Mouse (Mus musculus) R1 (cell line): ENCODE results near the gene Elavl3.

Experiments
- DNase-seq: peaks from one replicate; pipeline ENCODE4 v3.0.0-alpha.2; 2018; ENCODE audit warnings: low read depth, low spot score

Gene Elavl3

DNA sequence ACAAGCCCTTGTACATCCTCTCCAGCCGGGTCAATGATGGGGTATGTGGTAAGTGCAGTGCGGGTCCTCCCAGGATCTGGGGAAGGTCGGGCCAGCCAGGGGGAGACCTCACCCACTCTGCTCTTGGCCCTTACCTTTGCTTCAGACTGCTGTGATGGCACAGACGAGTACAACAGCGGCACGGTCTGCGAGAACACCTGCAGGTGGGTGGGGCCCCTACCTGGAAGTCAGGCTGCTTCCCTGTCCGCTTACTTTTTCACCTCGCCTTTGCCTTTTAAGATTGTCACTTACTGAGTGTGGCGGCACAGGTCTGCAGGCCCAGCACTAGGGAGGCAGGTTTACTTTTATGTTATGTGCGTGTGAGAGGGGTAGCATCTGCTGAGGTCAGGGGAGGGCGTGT is 47.3 kb downstream of the Elavl3 start:
- no peak for DNase-seq

DNA sequence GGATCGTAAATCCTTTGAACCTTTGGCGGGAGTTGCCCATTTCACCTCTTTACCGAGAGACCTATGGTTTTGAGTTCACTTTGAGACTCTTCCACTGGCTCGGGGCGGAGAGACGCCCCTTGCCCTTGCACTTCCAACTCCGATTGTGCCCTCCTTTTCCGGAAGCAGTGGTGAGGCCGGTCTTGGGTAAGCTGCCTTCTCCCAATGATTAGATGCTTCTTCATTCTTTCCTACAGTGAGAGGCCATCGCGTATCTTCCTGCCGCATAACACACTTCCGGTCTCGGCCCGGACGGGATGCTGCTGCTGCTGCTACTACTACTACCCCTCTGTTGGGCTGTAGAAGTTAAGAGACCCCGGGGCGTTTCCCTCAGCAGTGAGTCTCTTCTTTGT is 48.7 kb downstream of the Elavl3 start:
- DNase-seq = no peak

DNA sequence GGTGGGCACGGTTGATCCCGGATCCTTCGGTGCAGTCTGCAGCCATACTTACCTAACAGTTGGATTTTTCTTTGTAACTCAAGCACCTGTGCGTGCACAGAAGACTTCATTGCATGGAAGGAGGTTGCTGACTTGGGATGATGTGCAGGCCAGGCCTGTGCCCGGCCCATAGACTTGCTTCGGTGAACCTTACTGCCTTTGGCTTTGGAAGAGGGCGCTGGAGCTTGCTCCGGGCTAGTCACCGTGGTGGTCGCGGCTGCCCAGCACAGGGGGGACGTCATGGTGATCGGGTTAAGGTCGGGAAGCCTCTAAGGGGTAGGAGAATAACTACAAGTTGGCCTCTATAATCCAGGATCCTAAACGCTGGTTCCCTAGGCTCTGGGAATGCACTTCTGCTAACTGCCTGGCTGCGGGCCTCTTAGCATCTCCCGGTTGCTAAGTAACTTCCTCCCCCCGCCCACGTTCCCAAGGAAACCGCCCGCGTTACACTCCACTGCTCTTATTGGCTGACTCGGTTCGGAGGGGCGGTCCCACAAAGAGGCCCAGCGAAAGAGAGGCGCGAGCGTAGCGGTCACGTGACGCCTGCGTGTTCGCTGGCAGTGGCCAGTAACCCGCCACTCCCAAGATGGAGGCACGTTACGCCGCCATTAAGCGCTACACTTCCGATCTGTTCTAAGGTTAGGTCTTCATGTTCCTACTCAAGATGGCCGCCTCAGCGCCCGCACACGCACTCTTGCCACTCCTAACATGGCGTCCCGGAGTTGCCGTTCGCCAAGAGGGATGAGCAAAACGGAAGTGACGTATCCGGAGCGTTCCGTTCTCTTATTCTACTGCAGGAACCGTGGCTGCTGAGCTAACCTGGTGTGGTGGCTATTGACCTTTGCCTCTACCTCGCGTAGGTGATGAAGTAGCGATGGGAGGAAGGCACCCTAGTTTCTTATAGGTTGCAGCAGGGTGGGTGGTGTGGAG is 49.3 kb downstream of the Elavl3 start, which contains the start of the genes Ccdc151 and Prkcsh:
TSS of gene Ccdc151 (minus strand) at position 441 of the 969 bp plus-strand sequence.
TSS of gene Prkcsh (plus strand) at position 613 of the 969 bp plus-strand sequence.
- peak; percentile 100 for DNase-seq

DNA sequence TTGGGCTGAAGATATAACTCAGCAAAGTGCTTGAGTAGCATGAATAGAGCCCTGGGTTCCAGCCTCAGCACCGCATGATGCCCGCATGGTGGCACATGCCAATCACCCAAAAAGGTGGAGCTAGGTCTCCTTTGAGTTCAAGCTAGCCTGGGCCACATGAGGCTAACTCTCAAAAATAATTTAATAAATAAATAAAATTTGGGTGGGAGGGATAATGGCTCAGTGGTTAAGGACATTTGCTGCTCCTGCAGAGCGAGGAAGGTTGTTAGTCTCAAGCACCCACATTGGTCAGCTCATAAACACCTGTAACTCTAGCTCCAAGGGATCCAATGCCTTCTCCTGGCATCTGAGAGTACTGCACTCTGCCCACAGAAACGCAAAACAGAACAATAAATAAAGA is 50.2 kb downstream of the Elavl3 start:
- peak; percentile 34 for DNase-seq

DNA sequence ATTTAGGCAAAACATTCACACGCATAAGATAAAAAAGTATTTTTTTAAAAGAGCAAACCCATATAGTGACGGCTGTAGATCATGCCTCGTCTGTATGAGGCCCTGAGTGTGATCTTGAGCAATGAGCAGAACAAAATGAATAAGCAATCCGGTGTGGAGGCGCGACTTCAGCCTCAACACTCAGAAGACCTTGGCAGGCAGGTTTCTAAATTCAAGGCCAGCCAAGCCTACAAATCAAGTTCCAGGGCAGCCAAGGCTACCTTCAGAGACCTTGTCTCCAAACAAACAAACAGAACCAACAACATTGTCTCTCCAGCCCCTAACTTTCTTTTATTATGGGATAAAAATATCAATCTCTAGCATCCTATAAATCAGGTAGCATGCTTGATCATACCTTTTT is 51.5 kb downstream of the Elavl3 start:
- DNase-seq = no peak

DNA sequence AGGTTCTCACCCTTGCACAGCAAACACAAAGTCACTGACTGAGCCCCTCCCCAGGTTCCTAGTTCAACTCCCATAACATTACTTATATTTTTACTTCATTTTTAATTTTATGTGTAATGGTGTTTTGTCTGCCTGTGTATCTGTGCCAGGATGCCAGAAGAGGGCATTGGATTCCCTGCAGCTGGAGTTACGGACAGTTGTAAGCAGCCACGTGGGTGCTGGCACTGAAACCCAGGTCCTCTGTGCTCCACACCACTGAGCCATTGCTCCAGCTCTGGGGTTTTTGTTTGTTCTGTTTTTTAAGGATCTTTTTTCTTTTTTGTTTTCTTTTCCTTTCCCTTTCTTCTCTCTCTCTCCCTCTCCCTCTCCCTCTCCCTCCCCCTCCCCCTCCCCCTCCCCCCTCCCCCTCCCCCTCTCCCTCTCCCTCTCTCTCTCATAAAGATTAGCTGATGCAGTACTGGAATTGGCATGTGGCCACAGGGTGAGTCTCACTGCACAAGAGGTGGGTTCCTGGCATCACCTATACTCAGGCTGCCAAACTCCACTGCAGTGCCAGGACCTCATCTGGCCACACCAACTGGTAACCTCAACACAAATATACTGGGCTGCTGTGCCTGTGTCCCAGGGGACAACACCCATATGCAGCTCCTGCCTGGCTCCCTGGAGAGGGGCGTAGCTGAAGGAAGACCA is 55.5 kb downstream of the Elavl3 start:
- no peak for DNase-seq

DNA sequence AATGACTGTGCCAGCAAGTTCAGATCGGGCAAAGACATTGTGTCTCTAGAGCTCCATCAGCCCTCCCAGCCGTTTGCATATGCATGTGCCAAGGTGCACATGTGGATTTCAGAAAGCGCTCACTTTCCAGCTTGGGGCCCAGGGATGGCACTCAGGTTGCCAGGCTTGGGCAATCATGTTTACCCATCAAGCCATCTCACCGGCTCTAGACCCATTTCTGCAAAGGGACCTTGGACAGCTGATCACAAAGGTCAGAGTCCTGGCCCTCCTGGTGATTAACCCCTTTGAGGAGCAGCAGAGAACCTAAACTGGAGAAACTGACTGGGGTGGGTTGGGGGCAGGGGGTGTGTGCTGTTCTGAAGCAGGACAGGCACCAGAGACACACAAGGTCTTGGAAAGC is 59.6 kb downstream of the Elavl3 start:
- DNase-seq = no peak

DNA sequence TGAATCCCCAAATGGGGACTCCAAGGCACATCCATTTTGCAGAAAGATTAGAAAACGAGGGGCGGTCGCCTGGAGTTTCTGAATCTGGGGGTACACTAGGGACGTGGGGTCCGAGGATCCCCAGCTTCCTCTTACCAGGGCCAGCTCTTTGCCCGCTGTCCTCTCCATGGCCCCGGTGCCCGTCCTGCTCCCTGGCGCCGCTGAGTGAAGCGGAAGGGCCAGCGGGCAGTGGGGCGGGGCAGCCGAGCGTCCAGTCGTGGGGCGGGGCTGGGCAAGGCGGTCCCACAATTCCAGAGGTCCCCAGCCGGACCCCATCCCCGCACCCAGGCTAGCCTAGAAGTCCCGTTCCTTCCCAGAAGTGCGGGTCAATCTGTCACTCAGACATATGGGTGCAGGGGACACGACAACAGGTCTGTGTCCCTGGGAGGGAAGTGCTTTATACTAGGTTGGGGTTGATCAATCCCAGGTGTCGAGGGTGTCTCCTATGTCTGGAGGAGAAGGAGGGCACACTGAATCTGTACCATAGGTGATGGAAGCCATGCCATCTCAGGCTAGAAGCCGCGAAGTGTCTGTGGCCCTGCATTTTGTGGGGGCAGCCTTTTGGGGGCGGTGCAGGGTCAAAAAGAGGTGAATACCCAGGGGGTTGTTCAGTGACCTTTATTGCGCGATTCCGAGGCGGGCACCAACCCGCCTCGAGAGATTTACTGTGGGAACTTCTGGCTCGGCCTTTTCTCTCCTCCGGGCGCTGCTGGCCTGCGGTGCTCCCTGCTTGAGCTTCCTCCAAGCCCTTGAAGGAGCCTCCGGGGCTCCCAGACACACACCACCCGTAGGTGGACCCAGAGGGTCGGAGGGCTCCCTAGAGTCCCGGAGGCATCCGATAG is 62.4 kb downstream of the Elavl3 start, which contains the start of gene Rgl3:
TSS of gene Rgl3 (minus strand) at position 217 of the 881 bp plus-strand sequence.
- DNase-seq = no peak

DNA sequence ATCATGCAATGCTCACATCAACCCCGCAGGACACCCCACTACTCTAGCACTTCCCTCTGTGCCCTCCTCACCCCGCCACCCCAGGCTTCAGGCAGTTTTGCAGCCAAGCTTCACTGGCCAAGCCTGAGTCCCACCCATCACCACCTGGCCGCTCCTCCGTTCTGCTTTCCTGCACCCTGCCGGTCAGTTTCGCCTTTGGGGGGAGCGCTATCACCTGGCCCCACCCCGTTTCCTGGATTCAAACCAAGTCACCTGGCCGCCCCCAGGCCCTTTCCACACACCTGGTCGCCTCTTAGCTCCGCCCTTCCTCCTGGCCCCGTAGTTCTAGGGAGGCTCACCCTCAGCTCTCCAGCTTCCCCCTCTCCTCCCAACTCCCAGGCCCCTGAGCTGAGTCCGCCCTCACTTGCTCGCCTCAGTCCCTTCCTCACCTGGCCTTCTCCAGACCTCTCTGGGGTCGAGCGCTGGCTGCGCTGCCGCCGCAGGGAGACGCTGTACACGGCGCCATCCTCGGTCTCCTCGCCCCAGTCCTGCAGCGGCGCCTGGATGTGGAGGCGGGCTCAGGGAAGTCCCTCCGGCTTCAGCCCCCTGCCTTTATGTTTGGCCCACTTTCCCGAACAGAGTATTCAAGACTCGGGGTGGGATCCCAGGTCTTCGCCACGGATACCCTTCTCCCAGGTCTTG is 63.3 kb downstream of the Elavl3 start:
- DNase-seq = peak; percentile 24

DNA sequence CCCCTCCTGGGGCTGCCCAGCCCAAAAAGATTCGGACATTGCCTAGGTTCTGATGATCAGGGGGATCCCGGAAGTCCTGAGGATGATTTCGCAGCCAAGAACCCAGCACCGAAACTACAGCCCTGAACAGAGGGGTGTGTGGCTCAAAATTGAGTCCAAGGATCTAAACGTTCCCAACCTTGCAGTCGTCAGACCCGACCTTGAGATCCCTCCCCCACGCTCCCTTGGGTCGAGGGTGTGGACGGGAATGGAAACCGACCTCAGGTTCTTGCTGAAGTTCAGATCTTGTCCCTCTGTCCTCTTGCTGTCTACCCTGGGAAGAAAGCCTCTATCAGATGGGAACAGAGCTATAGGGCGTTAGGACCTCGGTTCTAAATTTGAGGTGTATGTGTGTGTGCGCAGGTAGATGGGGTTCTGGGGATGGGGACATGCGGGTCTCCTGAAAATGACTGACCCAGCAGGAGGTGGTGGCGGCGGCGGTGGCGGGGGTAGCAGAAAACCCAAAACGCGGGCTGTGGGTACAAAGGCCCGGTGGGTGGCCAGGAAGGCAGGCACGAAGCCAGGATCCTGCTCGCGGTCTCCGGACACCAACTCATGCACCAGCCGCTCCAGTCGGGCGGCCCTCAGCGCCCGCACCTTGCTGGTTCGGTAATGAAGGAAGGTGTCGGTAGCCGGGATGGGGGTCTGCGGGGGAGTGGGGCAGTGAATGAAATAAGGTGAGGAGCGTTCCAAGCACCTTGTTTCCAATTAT is 64.1 kb downstream of the Elavl3 start:
- peak; percentile 28 for DNase-seq

DNA sequence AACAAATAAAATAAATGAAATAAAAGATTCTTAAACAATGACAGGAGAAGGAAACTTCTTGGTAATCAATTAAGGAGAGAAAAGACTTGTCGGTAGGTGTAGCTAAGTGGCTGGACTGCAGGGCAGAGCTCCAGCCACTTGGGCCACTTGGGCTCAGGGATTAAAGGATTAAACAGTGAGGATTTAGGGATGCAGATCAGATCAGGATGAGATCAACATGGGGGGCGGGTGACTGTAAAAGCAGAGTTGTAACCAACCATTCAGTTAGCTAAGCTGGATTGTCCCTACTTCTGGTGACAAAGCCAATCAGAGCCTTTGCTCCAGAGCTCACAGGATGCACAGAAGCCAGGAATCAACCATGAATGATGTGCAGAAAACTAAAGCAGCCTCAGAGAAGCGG is 67.9 kb downstream of the Elavl3 start:
- DNase-seq = no peak

DNA sequence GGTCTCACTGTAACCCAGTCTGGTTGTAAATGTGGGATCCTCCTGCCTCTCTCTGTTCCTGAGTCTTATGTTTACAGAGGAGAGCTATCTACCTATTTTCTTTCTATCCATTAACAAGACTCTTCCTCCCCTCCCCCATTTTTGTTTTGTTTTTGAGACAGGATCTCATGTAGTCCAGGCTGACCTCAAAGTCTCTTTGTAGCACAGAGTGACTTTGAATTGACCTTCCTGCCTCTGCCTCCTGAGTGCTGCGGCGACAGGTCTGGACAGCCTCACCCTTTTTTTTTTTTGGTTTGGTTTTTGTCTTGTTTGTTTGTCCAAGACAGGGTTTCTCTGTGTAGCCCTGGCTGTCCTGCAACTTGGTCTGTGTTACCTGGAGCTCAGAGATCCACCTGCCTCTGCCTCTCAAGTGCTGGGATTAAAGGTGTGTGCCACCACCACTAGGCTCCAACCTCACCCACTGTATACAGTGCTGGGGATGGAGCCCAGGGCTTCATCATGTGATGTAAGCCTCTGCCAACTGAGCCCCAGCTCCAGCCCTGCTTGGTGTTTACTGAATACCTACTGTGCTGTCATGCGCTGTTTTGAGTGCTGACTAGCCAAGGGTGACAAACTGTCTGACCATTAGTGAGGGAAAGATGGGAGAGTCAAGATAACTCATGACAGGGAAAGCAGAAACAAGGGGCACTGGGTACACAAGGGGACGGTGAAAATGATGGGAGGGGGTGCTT is 73.3 kb downstream of the Elavl3 start:
- DNase-seq = peak; percentile 62

DNA sequence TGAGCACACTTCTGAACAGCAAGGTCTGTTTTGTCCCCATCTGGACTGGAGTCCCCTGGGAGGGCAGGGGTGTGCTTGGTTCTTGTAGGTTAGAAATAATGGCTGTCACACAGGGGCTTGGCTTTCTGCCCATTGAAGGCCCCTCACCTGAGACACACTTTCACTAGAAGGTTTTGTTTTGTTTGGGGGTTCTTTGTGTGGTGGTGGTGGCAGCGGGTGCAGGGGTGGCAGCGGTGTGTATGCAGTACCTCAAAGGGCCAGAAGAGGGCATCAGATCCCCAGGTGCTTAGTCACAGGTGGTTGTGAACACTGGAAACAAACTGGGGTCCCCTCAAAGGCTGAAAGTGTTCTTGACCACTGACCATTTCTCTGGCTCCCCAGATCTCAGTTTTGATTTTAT is 73.9 kb downstream of the Elavl3 start:
- DNase-seq = peak; percentile 49

DNA sequence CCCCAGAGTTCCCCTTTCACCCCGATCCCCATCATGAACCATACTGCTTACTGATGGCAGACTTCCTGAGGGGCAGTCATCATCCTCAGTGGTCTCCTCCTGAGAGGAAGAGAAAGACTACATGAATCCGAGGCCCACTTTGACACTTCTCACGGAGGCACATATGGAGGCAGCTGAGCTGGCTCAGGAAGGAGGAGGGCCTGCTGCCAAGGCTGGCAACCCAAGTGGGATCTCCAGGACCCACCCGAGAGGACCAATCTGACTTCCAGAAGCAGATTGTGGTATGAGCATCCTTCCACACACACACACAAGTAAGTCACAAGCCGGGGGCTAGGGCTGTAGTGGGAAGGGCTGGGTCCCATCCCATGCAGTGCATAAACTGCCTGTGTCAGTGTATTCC is 74.5 kb downstream of the Elavl3 start:
- no peak for DNase-seq

DNA sequence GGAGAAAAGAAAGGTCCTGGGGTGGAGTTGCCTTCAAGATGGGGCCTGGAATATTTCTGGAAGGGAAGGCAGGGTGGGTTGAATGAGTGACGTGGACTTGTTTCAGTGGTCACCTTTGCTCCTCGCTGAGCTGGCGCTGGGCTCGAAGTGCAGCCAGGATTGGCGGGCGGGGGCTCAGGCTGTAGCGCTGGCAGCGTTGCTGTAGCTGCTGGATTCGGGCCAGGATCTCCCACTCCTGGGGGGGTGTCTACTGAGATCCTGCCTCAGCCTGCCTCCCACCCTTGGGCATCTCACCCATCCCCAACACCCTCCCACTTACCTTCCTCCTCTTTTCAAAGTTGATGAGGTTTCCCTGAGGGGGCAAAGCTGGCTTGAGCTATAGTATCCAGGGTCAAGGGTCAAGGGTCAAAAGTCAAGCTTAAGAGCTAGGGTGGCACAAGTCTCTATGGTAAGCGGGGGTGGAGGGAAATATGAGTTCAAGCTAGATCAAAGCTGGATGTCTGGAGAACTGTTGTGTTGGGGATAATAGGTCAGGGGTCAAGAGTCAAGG is 75.1 kb downstream of the Elavl3 start:
- DNase-seq = no peak

DNA sequence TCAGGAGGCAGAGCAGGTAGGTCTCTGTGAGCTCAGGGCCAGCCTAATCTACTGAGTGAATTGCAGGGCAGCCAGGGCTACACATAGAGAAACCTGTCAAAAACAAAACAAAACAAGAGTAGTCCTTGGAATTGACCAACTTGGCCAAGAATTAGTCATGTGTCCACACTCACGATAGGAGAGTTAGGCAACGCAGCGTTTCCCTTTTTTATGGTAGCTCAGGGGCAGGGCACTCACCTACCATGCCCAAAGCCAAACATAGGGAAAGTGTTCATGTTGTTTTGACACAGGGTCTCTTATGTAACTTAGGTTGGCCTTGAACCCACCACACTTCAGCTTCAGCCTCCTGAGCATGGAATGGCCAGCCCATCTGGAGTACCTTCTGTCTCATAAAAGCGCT is 82.5 kb downstream of the Elavl3 start:
- DNase-seq = no peak

DNA sequence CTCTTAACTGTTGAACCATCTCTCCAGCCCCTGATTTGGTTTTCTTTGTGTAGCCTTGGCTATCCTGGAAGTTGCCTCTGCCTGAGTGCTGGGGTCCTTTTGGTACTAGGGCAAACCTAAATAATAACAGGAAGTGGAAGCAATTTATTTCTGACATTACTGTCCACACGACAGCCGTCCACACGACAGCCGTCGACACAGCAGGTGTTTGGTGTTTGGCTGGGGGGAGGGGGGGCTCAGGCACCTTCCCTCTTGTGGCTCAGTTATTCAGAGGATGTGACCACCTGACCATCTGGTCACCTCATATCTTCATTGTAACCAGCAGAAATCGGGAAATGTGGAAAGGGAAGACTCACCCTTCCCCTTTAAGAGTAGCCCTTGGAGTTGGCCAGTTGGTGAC is 82.9 kb downstream of the Elavl3 start:
- no peak for DNase-seq
